Mouse (Mus musculus) ovary, postnatal 36 days (tissue): ENCODE data around the gene Rxfp4.
"Not testable (repeated sequence)": the region's sequence is repeated elsewhere in the genome, so short reads cannot be mapped to it uniquely, and the experiment has no call there.

Experiments
- DNase-seq: peaks from one replicate; pipeline ENCODE4 v3.0.0; 2022; ENCODE audit warnings: low spot score, mixed read lengths

Gene Rxfp4

GRCm38 (mm10) chr3:88609066-88609465 is 43.9 kb downstream of the Rxfp4 start:
- no peak for DNase-seq

GRCm38 (mm10) chr3:88607758-88608138 is 45.2 kb downstream of the Rxfp4 start:
- no peak for DNase-seq

GRCm38 (mm10) chr3:88607065-88607757 is 45.7 kb downstream of the Rxfp4 start:
- DNase-seq, result peak; percentile 85

GRCm38 (mm10) chr3:88605666-88606065 is 47.3 kb downstream of the Rxfp4 start, which contains the start of gene Arhgef2:
TSS of gene Arhgef2 (plus strand) at chr3:88605966.
- not testable (repeated sequence) for DNase-seq

- no peak for DNase-seq
These were observed 48.1 kb downstream of the Rxfp4 start for GRCm38 (mm10) chr3:88604863-88605262.

- peak; percentile 66 for DNase-seq
These were observed 49.2 kb downstream of the Rxfp4 start for GRCm38 (mm10) chr3:88603714-88604161.

GRCm38 (mm10) chr3:88602466-88602865 is 50.5 kb downstream of the Rxfp4 start:
- no peak for DNase-seq
